Mouse (Mus musculus) C2C12 (cell line): Measurements from ENCODE around the gene Sec16b. TPM values are rescaled to one million over a fixed set of nuclear protein-coding genes. Genes with fewer than 3 reads are reported as not detected.

ENCODE experiments used
- H3K27me3 ChIP-seq: one replicate; pipeline ENCODE4 v1.6.1; 2011; ENCODE audit not compliant: control insufficient read depth, insufficient read depth, insufficient read length
- H3K36me3 ChIP-seq: one replicate; pipeline ENCODE4 v1.6.1; 2011; ENCODE audit not compliant: control insufficient read depth, insufficient read depth
- H3K4me3 ChIP-seq: one replicate; pipeline ENCODE4 v1.5.1; 2011; ENCODE audit warnings: mild to moderate bottlenecking, control low read depth; ENCODE audit not compliant: poor library complexity, insufficient read depth, severe bottlenecking
- H3K79me2 ChIP-seq: one replicate; pipeline ENCODE4 v1.6.1; 2011; ENCODE audit not compliant: control insufficient read depth, insufficient read depth
- H3K79me3 ChIP-seq: one replicate; pipeline ENCODE4 v1.6.1; 2011; ENCODE audit warnings: low read depth, control low read depth
- H3ac ChIP-seq: one replicate; pipeline ENCODE3; 2011; ENCODE audit warnings: low read depth; ENCODE audit not compliant: control insufficient read depth, insufficient read length
- CEBPB ChIP-seq: IDR thresholded peaks from one replicate; pipeline ENCODE4 v1.6.1; 2011; ENCODE audit warnings: low read depth, mild to moderate bottlenecking, control low read depth, moderate library complexity
- CTCF ChIP-seq: IDR thresholded peaks from one replicate; pipeline ENCODE4 v1.5.1; 2011; ENCODE audit not compliant: control insufficient read depth, insufficient read depth, insufficient read length
- FOSL1 ChIP-seq: IDR thresholded peaks from one replicate; pipeline ENCODE4 v1.8.0; 2011; ENCODE audit warnings: mild to moderate bottlenecking, low read length; ENCODE audit not compliant: poor library complexity, insufficient read depth, severe bottlenecking
- MAX ChIP-seq: IDR thresholded peaks from one replicate; pipeline ENCODE4 v1.6.1; 2011; ENCODE audit warnings: mild to moderate bottlenecking, control low read depth
- MYOD1 ChIP-seq: IDR thresholded peaks from one replicate; pipeline ENCODE4 v1.6.1; 2011; ENCODE audit warnings: low read depth; ENCODE audit not compliant: control insufficient read depth, insufficient read length
- MYOG ChIP-seq: IDR thresholded peaks from one replicate; pipeline ENCODE4 v1.6.1; 2011; ENCODE audit not compliant: control insufficient read depth, insufficient read length; ENCODE audit errors: extremely low read depth
- USF1 ChIP-seq: IDR thresholded peaks from one replicate; pipeline ENCODE4 v1.6.1; 2011; ENCODE audit warnings: low read depth, mild to moderate bottlenecking, control low read depth, moderate library complexity
- polyA plus RNA-seq: library from polyadenylated mRNA; unstranded; fragments of >200 nt; fragmentation: generic; extraction: Trizol; gene quantifications from one replicate; pipeline ENCODE4 v1.2.1, GENCODE M21; 2012; ENCODE audit warnings: missing spikeins

Gene Sec16b
- polyA plus RNA-seq, 1 experiment, result 2.8 TPM

- Histone ChIP-seq H3K27me3 (no peaks in the 10 kb centered on the region), H3ac (no peak overlapping the region), H3K79me2 (no peaks in the 10 kb centered on the region), H3K36me3 (no peaks in the 10 kb centered on the region), H3K79me3 (no peaks in the 10 kb centered on the region), H3K4me3 (no peak overlapping the region)
- no peak for TF ChIP-seq FOSL1
- TF ChIP-seq MYOD1, result no peak
- TF ChIP-seq USF1, result no peak
- no peak for TF ChIP-seq MYOG
- TF ChIP-seq MAX, result no peak
- TF ChIP-seq CEBPB, result no peak
- TF ChIP-seq CTCF, result no peak
Measured at GRCm38 (mm10) chr1:157480090-157480489, 26.4 kb upstream of the Sec16b start.

- H3K27me3 ChIP-seq, result no peaks in the 10 kb centered on the region
- no peaks in the 10 kb centered on the region for H3K79me2 ChIP-seq
- H3K4me3 ChIP-seq, result no peak overlapping the region
- TF ChIP-seq CTCF, result no peak
- TF ChIP-seq MYOD1, result no peak
- TF ChIP-seq USF1, result no peak
- TF ChIP-seq MAX, result no peak
- TF ChIP-seq CEBPB, result no peak
- no peak for TF ChIP-seq FOSL1
- TF ChIP-seq MYOG, result no peak
- H3K36me3 ChIP-seq, result no peaks in the 10 kb centered on the region
- no peaks in the 10 kb centered on the region for H3K79me3 ChIP-seq
- no peak overlapping the region for H3ac ChIP-seq
Measured at GRCm38 (mm10) chr1:157480901-157481300, 25.6 kb upstream of the Sec16b start.

- Histone ChIP-seq H3K79me2 (no peaks in the 10 kb centered on the region), H3K27me3 (no peaks in the 10 kb centered on the region), H3K4me3 (no peak overlapping the region), H3K36me3 (no peaks in the 10 kb centered on the region), H3K79me3 (no peaks in the 10 kb centered on the region), H3ac (no peak overlapping the region)
- TF ChIP-seq MYOG, result no peak
- TF ChIP-seq MAX, result no peak
- no peak for TF ChIP-seq MYOD1
- no peak for TF ChIP-seq FOSL1
- TF ChIP-seq CEBPB, result no peak
- no peak for TF ChIP-seq USF1
- TF ChIP-seq CTCF, result no peak
Measured at GRCm38 (mm10) chr1:157481666-157482065, 24.9 kb upstream of the Sec16b start.

GRCm38 (mm10) chr1:157484161-157484560, 22.4 kb upstream of the Sec16b start:
- no peak for TF ChIP-seq MYOD1
- TF ChIP-seq MAX, result no peak
- no peak for TF ChIP-seq FOSL1
- TF ChIP-seq CEBPB, result no peak
- Histone ChIP-seq H3K79me2 (no peaks in the 10 kb centered on the region), H3K4me3 (no peak overlapping the region), H3ac (no peak overlapping the region), H3K79me3 (no peaks in the 10 kb centered on the region), H3K36me3 (no peaks in the 10 kb centered on the region), H3K27me3 (no peaks in the 10 kb centered on the region)

- H3K27me3 ChIP-seq, result no peaks in the 10 kb centered on the region
- no peak overlapping the region for H3K4me3 ChIP-seq
- H3K79me3 ChIP-seq, result no peaks in the 10 kb centered on the region
- no peak overlapping the region for H3ac ChIP-seq
- H3K79me2 ChIP-seq, result no peaks in the 10 kb centered on the region
- H3K36me3 ChIP-seq, result no peaks in the 10 kb centered on the region
- TF ChIP-seq USF1 (no peak), CEBPB (no peak), FOSL1 (no peak), MYOG (no peak), CTCF (no peak), MYOD1 (no peak), MAX (no peak)
Measured at GRCm38 (mm10) chr1:157500657-157501056, 5.9 kb upstream of the Sec16b start.

GRCm38 (mm10) chr1:157501352-157501945, 5.1 kb upstream of the Sec16b start:
- TF ChIP-seq MYOG (no peak), CEBPB (no peak), FOSL1 (no peak), CTCF (no peak), MYOD1 (no peak), MAX (no peak), USF1 (no peak)
- Histone ChIP-seq H3K79me2 (no peaks in the 10 kb centered on the region), H3K27me3 (no peaks in the 10 kb centered on the region), H3K4me3 (no peak overlapping the region), H3ac (no peak overlapping the region), H3K36me3 (no peaks in the 10 kb centered on the region), H3K79me3 (no peaks in the 10 kb centered on the region)
